Mouse (Mus musculus) c-Kit-positive CD71-positive TER-119-negative erythroid progenitor cells, embryonic 14.5 days (primary cell): ENCODE measurements around the gene Morc4.
A peak's percentile ranks its signal among the peaks of the same experiment; 100 is the strongest.

ENCODE experiments used
- DNase-seq: peaks from one replicate; pipeline ENCODE4 v3.0.0-alpha.2; 2013; ENCODE audit warnings: low read depth

The Morc4 gene

GRCm38 (mm10) chrX:139807391-139807790 is 64.1 kb downstream of the Morc4 start:
- DNase-seq = no peak

GRCm38 (mm10) chrX:139805918-139806317 is 65.6 kb downstream of the Morc4 start:
- DNase-seq = no peak

GRCm38 (mm10) chrX:139803028-139803427 is 68.4 kb downstream of the Morc4 start:
- DNase-seq = no peak

- DNase-seq = no peak
Measured at GRCm38 (mm10) chrX:139800406-139800878, 71.0 kb downstream of the Morc4 start, which contains the start of gene Cldn2. Cldn2 (plus strand) TSS chrX:139800828.

GRCm38 (mm10) chrX:139799953-139800352 is 71.5 kb downstream of the Morc4 start:
- DNase-seq = no peak

GRCm38 (mm10) chrX:139797875-139798274 is 73.6 kb downstream of the Morc4 start:
- DNase-seq = no peak

GRCm38 (mm10) chrX:139796037-139796436 is 75.4 kb downstream of the Morc4 start:
- no peak for DNase-seq

GRCm38 (mm10) chrX:139794072-139794845 is 77.2 kb downstream of the Morc4 start:
- DNase-seq = no peak

- DNase-seq = no peak
Measured at GRCm38 (mm10) chrX:139785764-139786163, 85.7 kb downstream of the Morc4 start.

- no peak for DNase-seq
Measured at GRCm38 (mm10) chrX:139783045-139783422, 88.4 kb downstream of the Morc4 start.

GRCm38 (mm10) chrX:139782278-139783044 is 89.0 kb downstream of the Morc4 start, which contains the start of gene Ripply1:
Ripply1 (minus strand) TSS chrX:139782353.
- no peak for DNase-seq

- no peak for DNase-seq
Measured at GRCm38 (mm10) chrX:139781563-139781962, 89.9 kb downstream of the Morc4 start.

GRCm38 (mm10) chrX:139780988-139781387 is 90.5 kb downstream of the Morc4 start:
- peak; percentile 11 for DNase-seq

- no peak for DNase-seq
Measured at GRCm38 (mm10) chrX:139779401-139779800, 92.1 kb downstream of the Morc4 start.

- no peak for DNase-seq
Measured at GRCm38 (mm10) chrX:139778886-139779285, 92.6 kb downstream of the Morc4 start.

GRCm38 (mm10) chrX:139777357-139777756 is 94.1 kb downstream of the Morc4 start:
- DNase-seq = no peak

GRCm38 (mm10) chrX:139775084-139775612 is 96.3 kb downstream of the Morc4 start:
- no peak for DNase-seq

GRCm38 (mm10) chrX:139774309-139775083 is 97.0 kb downstream of the Morc4 start:
- DNase-seq = peak; percentile 46
